Mouse (Mus musculus) heart, adult 2 months (tissue): Measurements from ENCODE around the gene Mfsd13b. TPM values are rescaled to one million over a fixed set of nuclear protein-coding genes. Genes with fewer than 3 reads are reported as not detected.

Experiments used
- DNase-seq, 2 experiments: peaks; one replicate each; pipeline ENCODE4 v3.0.0; 2021
- H3K27ac ChIP-seq: fragments of 200-600 bp; 2 replicates; pipeline ENCODE4 v1.8.1; 2022
- H3K27me3 ChIP-seq: fragments of 200-500 bp; 2 replicates; pipeline ENCODE4 v1.6.1; 2012; ENCODE audit warnings: mild to moderate bottlenecking, low read length, inconsistent platforms, mixed read lengths; ENCODE audit not compliant: control insufficient read depth, insufficient read depth
- H3K36me3 ChIP-seq: fragments of 200-500 bp; 2 replicates; pipeline ENCODE4 v1.6.1; 2012; ENCODE audit warnings: low read length, inconsistent platforms; ENCODE audit not compliant: control insufficient read depth, insufficient read depth
- H3K4me1 ChIP-seq: fragments of 200-500 bp; 2 replicates; pipeline ENCODE4 v1.6.1; 2011; ENCODE audit warnings: low read length; ENCODE audit not compliant: control insufficient read depth, insufficient read depth
- H3K4me3 ChIP-seq: fragments of 200-600 bp; 2 replicates; pipeline ENCODE4 v1.8.1; 2022
- H3K79me2 ChIP-seq: fragments of 200-500 bp; replicated peaks from 2 replicates; pipeline ENCODE4 v1.6.1; 2012; ENCODE audit warnings: mild to moderate bottlenecking, inconsistent platforms, low read length, moderate library complexity, mixed read lengths; ENCODE audit not compliant: control insufficient read depth, insufficient read depth
- H3K9ac ChIP-seq: fragments of 200-500 bp; 2 replicates; pipeline ENCODE4 v1.6.1; 2012; ENCODE audit warnings: low read depth, mild to moderate bottlenecking, control low read depth, inconsistent platforms, low read length, mixed read lengths
- CTCF ChIP-seq: fragments of 200-600 bp; IDR thresholded peaks from 2 replicates; pipeline ENCODE4 v1.8.1; 2022; ENCODE audit warnings: antibody characterized with exemption, mild to moderate bottlenecking, moderate library complexity
- EP300 ChIP-seq: fragments of 200-500 bp; IDR thresholded peaks from 2 replicates; pipeline ENCODE4 v1.6.1; 2011; ENCODE audit warnings: low read depth, low read length, control low read depth; ENCODE audit not compliant: insufficient read depth
- POLR2A ChIP-seq: fragments of 200-500 bp; IDR thresholded peaks from 2 replicates; pipeline ENCODE4 v1.6.1; 2011; ENCODE audit warnings: mild to moderate bottlenecking, low read depth, low read length, control low read depth; ENCODE audit not compliant: insufficient read depth
- WGBS: fragments of 180-500 bp; shearing (Covaris S2); methylation state at CpG from one replicate; pipeline ENCODE4 v1.1.7; 2018; 5-methylcytosine and 5-hydroxymethylcytosine counted together
- intact Hi-C: fragments of 180-260 bp; cut with DNase I; formaldehyde crosslinking; loops from one replicate; pipeline ENCODE4 v1.15.1; 2025
- polyA plus RNA-seq: library from polyadenylated mRNA; depleted of rRNA; stranded (reverse); fragments of >200 nt; gene quantifications from 2 replicates; pipeline ENCODE4 v1.2.3, GENCODE M21; 2012
- total RNA-seq, 2 experiments: library from RNA; stranded (reverse); gene quantifications; 2 replicates each; pipeline ENCODE4 v1.2.3; 2021

The Mfsd13b gene
- total and polyA plus RNA-seq, 3 experiments, result 0.47 TPM; not detected in 2

DNA sequence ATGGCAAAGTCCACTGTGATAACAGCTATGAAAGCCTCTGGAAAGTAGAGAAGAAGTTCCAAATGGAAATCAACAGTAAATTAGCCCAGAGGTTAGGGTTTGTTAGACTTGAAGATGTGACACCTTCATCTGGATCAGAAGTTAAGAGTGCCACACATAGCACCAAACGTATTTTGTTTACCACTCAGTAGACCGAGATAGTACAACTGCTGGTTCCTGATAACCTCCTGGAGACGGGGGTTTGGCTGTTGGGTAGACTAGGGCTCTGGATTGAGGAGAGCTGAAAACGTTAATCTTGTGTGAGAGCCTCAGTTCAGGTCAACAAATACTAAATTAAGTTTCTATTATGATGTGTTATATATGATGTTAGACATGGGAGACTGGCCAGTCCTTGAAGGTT lies 2.3 kb upstream of the Mfsd13b start:
- H3K9ac ChIP-seq, result no peak overlapping the region
- TF ChIP-seq EP300, result no peak
- TF ChIP-seq POLR2A, result no peak
- no peak for TF ChIP-seq CTCF
- DNase-seq, result no peak
- intact Hi-C loops, result loop anchor here (5.0 kb wide), 2 partner anchors 92 to 143 kb away; partner anchors contain the start of gene Igsf6
- 71% methylated on average over 4 of the region's 4 CpGs for WGBS
- H3K27ac ChIP-seq, result no peak overlapping the region
- peaks cover 5% of the 10 kb centered on the region for H3K4me1 ChIP-seq
- H3K36me3 ChIP-seq, result peaks cover 2% of the 10 kb centered on the region
- no peaks in the 10 kb centered on the region for H3K27me3 ChIP-seq
- no peak overlapping the region for H3K4me3 ChIP-seq
- peaks cover 6% of the 10 kb centered on the region for H3K79me2 ChIP-seq

DNA sequence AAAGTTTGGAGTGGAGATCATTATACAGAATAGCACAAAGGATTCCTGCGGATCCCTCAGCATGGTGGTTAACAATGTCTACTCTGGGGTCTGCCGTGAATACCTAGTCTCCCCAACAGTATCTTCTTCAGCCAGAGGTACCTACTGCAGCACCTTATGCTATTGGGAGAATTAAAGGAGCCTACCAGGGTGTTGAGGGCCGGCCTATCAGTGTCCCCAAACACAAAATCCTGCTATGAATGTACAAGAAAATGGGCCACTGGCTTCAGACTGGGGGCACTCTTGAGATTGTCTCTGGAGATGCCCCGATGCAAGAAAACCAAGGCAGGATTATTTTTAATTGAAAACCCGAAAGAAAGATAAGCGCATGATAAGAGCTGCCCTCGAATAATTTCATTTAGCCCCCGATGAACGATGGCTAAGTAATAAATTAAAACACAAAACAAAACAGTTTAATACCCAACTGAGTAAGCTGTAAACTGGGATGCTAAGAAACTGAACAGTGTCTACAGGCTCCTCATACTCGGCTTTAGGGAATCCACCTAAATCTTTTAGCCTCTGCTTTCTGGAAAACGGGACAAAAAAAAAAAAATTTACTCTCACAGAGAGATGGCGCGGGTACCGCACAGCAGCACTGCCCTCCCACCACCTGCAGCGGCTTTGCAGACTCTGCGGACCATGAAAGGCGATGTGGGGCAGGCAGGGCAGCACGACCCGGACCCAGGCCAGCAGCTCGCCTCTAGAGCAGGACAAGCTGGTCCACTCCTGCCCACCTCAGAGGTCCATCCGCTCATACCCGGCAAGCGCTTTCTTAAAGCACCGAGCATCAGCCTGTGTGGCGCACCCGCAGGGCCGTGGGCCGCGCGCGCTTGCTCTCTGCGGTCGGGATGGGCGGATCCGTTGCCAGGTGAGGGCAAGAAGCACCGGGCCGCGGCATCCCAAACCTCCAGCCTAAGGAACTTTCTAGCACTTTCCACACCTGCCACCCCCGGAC lies 1.1 kb upstream of the Mfsd13b start:
- Histone ChIP-seq H3K36me3 (peaks cover 2% of the 10 kb centered on the region), H3K4me3 (peak overlapping the region; percentile 94), H3K79me2 (peaks cover 2% of the 10 kb centered on the region), H3K27me3 (no peaks in the 10 kb centered on the region), H3K27ac (peak overlapping the region; percentile 83), H3K9ac (peak overlapping the region; percentile 79), H3K4me1 (peaks cover 5% of the 10 kb centered on the region)
- 8% methylated on average over 39 of the region's 39 CpGs for WGBS
- TF ChIP-seq POLR2A, result no peak
- TF ChIP-seq CTCF, result no peak
- TF ChIP-seq EP300, result no peak
- DNase-seq, result peak; percentile 57 to 70
- intact Hi-C loops, result loop anchor here (5.0 kb wide), 2 partner anchors 91 to 144 kb away; partner anchors contain the start of gene Igsf6

DNA sequence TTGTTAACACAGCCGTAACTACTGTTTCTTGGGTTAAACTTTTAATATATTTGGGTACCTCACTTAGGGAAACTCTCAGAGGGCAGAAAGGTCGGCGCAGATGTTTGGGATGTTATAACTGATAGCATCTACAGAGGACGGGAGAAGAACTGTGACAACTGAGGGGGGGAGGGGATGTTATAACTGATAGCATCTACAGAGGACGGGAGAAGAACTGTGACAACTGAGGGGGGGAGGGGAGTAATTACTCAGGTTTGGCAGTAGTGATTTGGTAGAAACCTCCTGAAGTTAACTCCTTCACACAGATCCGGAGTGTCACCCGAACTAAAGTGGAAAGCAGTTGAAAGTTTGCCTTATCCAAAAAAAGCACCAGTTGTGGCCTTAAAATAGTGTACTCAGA lies 659 bp downstream of the Mfsd13b start:
- no peaks in the 10 kb centered on the region for H3K27me3 ChIP-seq
- no peaks in the 10 kb centered on the region; the same call in 1 of the 2 replicates for H3K36me3 ChIP-seq
- peak overlapping the region; percentile 94 for H3K4me3 ChIP-seq
- 10% methylated on average over 7 of the region's 7 CpGs for WGBS
- peak overlapping the region; percentile 93 for H3K27ac ChIP-seq
- H3K9ac ChIP-seq, result peak overlapping the region; percentile 74
- H3K4me1 ChIP-seq, result peaks cover 5% of the 10 kb centered on the region
- DNase-seq, result no peak
- TF ChIP-seq CTCF (no peak), EP300 (no peak), POLR2A (no peak)
- intact Hi-C loops, result loop anchor here (2.0 to 5.0 kb wide), 3 partner anchors 52 to 146 kb away; partner anchors contain the start of genes Igsf6 and Mettl9
- peaks cover 2% of the 10 kb centered on the region for H3K79me2 ChIP-seq

DNA sequence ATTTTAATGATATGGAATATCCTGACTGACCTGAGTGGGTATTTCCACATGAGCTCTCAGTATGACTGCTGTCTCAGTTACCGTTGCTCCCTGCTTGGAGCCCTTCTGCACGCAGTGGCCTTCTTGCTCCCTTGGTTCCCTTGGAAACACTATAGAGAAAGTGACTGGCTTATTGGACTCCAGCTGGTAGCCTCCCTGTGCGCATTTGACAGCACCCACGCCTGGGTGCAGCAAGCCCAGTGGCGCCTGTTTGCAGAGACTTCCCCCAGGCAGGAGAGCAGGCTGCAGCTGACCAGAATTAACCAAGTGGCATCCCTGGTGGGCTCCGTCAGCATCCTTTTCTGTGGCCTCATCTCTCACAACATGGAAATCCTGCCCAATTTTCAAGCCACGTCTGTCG lies 8.9 kb downstream of the Mfsd13b start:
- Histone ChIP-seq H3K27me3 (no peaks in the 10 kb centered on the region), H3K9ac (no peak overlapping the region), H3K4me3 (no peak overlapping the region), H3K79me2 (no peaks in the 10 kb centered on the region), H3K4me1 (no peaks in the 10 kb centered on the region), H3K36me3 (no peaks in the 10 kb centered on the region), H3K27ac (no peak overlapping the region)
- intact Hi-C loops, result no loop called here
- no peak for DNase-seq
- 85% methylated on average over 8 of the region's 8 CpGs for WGBS
- no peak for TF ChIP-seq POLR2A

DNA sequence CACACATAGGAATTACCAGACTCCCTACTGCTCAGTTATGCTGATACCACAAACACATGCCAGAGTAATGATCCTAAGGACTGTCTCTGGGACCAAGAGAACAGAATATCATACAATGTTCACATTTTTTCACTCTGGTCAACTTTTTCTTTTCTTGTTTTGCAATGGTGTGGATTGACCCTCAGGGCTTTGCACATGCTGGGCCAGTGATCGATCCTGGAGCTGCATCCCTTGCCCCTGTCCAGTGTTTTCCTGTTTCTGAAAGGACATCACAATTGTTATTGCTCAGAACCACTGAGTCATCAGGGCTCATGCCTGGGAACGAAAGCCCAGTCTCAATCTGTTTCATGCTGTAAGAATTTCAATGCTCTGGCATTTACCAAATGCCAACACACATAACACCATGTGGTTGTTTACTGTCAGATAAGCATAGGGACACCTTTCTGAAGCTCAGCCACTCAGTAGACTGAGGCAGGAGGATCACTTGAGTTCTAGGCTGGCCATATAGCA lies 16.8 kb downstream of the Mfsd13b start:
- Histone ChIP-seq H3K9ac (no peak overlapping the region), H3K4me3 (no peak overlapping the region), H3K36me3 (no peaks in the 10 kb centered on the region), H3K79me2 (no peaks in the 10 kb centered on the region), H3K27me3 (no peaks in the 10 kb centered on the region), H3K27ac (no peak overlapping the region), H3K4me1 (no peaks in the 10 kb centered on the region)
- no peak for DNase-seq
- WGBS, result 50% methylated on average over 2 of the region's 2 CpGs
- intact Hi-C loops, result no loop called here
- no peak for TF ChIP-seq EP300
- TF ChIP-seq POLR2A, result no peak
- TF ChIP-seq CTCF, result no peak
